Mouse (Mus musculus) megakaryocyte, embryonic 14.5 days (primary cell): ENCODE data around the gene Pkmyt1.

Source experiments
- FLI1 ChIP-seq: IDR thresholded peaks from 2 replicates; pipeline ENCODE4 v1.6.1; 2012; ENCODE audit warnings: low read length, inconsistent platforms, mixed read lengths
- GATA1 ChIP-seq: IDR thresholded peaks from 3 replicates; pipeline ENCODE4 v1.6.1; 2012; ENCODE audit warnings: mixed read lengths, low read length, inconsistent platforms, borderline replicate concordance

DNA sequence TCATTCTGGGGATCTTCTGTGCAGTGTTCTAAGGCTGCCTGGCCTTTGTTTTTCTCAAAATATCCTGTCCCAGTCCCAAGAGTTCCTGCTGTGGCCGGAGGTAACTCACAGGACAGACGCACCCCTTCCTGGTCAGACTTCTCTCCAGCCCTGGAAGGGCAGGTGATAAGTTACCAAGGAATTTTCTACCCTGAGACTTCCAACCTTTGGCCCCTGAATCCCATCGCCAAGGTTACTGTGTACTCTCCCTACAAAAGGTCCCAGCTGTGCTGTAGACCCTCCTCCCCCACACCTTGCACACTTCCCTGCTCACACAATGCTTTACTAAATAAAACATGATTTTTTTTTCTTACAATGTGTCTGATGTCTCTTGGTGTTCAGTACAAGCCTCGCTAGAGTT lies 44.0 kb upstream of the Pkmyt1 start:
- TF ChIP-seq GATA1 (no peak), FLI1 (no peak)
